Mouse (Mus musculus): ENCODE measurements at regions not wholly inside any gene's neighbourhood (a gene's known extent, or its start where the extent isn't known, plus 50 kb on each side); places are given as distances from the start of the nearest gene placed in this dataset.

DNA sequence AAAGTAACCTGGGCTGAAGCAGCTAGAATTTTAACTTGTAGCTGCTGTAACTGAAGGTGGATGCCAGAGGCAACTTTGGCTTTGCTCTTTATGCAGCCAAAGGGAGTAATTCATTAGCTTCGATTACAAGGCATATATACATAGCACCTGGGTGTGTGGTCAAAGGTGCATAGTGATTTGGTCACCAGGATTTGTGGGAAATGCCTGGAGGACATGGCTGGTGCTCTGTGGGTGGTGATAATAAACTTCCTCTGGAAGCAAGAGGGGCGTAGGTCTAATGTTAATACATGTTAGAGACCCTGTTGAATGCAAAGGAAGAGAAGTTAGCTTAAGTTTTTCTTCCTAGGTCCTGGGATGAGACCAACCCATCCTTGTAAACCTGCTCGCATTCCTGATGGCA is 139.3 kb upstream of the Osr1 start:
- CTCF ChIA-PET: no interaction called here

DNA sequence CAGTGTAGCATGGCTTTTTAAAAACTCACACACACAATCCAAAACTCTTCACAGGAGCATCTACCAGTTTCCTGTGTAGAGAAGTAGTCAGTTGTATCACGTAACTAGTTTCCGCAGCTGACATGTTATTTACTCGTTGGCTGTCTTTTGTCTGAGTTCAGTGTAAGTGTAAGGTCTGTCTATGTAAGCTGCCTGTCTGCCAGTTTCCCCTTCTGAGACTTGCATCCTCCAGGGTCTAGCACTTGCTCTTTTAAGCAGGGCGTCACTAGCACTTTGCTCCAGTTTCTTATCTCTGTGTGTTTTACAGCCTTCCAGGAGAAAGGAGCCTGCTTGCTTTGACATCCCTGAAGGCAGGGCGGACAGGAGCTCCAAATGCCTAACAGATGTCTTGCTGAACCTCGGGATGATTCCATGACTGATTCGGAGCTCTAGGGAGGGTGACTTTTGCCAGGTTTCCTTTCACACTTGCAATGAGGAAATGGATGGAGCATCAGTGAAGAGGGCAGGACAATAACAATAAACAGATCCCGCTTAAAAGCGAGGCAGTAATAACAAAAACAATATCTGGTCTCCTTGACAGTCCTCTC is 131.2 kb upstream of the Osr1 start:
- CTCF ChIA-PET: no interaction called here

DNA sequence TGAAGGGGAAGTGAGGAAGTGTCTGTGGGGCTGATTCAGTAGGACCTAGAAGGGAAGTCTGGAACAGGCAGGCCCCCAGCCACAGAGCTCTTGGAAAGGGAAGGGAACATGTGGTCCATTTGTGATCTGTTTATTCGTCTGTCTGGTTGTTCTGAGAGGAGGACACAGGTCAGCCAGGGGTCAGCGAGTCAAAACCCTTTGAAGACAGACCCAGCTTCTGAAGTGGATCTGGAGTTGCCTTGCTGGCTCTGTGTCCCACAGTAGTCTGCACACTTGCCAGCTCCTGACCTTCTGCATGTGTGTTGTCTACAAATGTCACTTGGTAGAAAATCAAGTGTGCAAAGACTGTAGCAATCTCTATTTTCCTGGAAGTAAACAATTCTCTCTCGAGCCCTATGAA is 119.3 kb upstream of the Osr1 start:
- CTCF ChIA-PET: no interaction called here

DNA sequence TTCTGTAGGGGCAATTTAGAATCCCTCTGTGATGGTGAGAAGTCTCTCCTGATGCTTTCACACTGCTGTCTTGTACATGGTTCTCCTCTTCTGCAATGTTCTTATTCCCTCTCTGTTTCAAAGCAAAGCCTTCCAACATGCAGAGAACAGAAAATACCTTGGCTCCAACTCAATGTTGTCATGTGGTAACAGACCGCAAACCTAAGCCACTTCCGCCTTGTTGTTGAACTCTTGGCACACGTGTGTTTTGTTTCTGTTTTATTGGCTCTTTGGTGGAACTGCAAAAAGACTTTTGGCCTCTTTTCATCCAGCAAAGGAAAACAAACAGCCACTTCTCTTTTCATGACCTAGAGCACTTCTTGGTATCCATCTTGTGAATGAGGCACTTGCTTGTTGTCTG is 109.7 kb upstream of the Osr1 start:
- CTCF ChIA-PET: no interaction called here

DNA sequence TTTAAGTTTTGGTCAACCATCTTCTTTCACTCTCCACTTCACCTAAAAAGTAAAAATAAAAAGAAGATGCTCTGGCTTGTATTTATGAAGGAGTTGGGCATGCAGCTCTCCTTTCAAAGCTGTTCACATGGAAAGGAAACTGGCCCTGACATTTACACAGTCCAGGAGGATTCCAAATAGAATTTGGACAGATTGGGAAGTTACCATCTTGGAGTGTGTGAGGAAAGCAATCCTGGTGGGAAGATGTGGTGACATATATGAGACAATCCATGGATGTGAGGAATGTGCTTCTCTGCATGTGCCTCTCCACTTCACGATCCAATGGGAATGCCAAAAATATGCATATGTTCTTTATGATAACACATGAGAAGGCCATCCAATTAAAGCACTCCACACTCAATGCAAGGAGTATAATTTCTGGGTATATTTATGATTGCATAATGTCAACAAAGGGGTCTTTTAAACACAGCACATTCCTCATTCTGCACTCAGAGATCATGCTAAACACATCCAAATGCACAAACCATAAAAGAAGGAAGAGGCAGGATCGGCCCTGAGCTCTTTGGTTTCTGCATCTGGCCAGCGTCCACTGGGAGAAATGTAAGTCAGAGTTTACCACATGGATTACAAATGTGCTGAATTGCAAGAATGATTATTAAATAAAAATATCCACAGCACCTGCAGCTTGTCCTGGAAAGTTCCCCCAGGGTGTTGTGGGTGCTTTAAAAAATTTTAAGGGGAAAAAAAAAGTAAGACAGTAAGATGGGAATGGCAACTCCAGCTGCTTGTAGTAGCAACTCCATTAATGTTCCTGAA is 100.1 kb upstream of the Osr1 start:
- CTCF ChIA-PET: no interaction called here

DNA sequence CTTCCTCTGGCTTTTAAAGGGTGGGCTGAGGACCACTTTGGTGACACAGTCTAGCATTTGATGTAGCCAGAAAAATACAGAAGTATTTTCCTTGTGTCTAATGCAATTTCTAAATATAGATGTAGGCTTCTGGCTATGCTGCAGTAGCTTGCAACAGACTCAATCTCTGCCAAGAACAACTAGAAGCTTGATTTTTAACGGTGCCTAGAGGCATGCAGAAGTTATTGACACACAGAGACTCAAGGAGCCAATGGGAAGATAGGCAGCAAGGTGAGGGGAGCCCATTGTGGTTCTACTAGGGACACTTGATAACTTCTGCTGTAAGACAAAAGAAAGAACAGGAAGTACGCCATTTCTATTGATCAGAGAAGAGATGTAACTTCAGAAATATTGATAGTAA is 94.1 kb upstream of the Osr1 start:
- CTCF ChIA-PET: no interaction called here

DNA sequence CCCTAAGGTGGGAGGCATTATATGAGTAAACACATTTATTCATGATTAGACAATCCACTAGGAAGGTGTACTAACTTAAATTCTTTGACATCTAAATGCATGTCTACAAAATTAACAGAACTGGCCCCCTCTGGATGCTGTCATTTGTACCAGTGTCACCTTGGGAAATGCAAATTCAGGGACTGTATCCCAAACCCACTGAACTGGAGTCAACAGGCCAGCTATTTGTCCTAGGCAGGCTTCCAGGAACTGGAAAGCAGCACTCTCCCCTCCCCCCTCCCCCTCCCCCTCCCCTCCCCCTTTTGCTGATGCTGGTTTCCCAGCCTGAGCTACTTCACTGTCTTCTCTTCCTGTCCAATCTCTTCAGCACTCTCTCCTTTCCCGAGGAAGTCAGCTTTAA is 91.7 kb upstream of the Osr1 start:
- CTCF ChIA-PET: no interaction called here

DNA sequence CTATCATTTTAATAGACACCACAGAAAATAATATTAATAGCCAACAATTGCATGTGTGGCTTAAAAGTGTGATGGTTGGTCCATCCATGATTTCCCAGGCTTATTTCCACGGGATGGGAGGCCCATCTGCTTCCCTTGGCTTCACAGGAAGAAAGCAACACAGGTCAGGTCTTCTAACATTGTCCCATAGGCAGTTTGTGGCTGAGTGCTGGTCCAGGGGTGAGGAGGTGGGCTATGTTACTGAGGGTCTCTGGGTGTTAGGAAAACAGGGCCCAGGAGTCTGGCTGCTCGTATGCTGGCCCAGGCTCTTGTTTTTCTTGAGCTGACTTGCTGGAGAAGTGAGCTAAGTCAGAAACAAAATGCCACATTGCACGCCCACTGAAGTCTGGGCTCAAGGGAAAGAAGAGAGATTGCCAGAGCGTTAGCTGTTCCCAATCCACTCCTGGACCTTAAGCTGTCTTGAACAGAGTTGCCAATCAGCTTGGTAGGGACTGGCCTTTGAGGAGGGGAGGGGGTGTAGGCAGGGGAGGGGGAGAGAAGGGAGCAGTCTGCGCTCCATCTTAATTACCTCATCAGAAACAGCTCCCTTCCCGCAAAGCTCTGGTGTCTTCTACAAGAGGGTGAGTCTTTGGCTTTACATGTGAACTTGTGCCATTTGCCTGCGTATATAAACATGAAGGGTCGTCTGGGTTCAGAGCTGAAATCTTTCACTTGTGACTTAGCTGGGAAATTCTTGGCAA is 82.1 kb upstream of the Osr1 start:
- CTCF ChIA-PET: no interaction called here

DNA sequence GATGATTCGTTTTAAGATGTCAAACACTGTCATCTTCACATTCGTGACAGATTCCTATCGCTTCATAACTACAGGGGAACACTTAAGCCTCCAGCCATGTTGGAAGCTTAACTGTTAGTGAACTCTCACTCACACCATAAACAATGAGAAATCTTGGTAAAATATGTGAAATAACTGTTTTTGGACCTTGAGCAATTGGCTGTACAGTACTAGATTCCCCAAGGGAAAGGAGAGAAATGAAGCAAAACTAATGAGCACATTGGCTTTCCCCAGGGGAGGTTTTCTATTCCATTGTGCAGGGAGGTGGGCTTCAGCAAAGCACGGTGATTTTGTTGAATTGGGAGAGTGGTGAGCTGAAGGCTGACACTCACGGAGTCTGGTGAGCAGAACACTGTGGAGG is 56.0 kb upstream of the Osr1 start:
- CTCF ChIA-PET: no interaction called here

DNA sequence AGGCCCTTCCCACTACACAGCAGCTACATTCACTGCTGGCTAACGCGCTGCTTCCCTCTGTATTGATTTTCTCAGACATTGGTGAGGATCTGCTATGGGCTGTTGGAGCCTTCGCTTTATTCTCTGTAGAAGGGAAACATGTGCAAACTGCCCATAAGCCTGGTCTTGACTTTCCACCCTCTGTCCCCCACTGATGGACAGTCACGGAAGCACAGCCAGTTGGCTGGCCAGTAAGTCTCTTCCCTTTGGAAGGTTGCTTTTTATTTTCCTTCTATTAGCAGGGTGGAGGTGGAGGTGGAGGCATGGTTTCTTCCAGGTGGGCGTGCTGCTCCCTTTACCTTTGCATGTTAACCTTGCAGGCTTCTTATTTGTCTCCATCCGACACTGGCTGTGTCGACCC is 51.1 kb upstream of the Osr1 start:
- CTCF ChIA-PET: no interaction called here

DNA sequence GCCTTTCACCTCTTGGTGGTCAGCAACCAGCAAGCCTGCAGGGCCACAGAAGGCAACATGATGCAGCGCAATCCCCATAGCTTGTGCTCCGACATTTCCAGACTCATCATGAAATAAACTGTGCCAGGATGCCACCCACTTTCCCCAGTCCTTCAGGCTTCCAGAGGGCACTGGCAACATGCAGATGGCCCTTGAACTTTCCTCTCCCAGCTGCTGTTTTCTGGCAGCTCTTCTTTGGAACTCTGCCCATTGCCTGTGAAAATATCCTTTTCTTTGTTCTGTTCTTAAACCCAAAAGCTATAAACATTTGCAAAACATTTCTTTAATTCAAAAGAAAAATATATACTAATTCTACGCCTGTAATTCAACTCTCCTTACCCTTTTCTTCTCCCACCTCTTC is 50.6 kb upstream of the Osr1 start:
- CTCF ChIA-PET: no interaction called here

All from spleen, embryonic (tissue).